Comparison of ENCODE assay signal across 34 mouse cellular contexts in the genomic region with DNA sequence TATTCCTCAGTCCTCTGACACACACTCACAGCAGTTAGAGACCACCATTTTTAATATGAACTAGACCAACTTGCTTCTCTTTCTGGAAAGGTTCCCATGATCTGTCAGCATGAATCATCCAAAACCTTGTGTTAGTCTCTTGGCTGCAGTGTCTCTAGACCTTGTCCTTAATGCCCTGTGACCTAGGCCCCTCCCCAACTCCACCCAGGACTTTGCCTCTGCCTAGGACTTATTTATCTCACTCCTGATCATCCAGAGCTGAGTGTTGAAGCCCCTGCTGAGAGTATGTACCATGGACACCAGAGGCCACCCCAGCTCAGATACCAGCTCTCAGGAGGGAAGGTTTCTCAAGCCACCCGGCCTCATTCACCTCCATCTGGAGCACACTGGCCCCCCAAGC. TPM values are rescaled to one million over a fixed set of nuclear protein-coding genes. Genes with fewer than 3 reads are reported as not detected.
DNase-seq lines count a peak whose midpoint lies in the region; ATAC-seq and TF ChIP-seq lines count a peak whose summit lies in the region.
"Had no signal": no experiment of that assay in that cellular context is flagged by ENCODE, and none has a peak within 500 bp of the region (broad histone marks: within the 10 kb centered on the region; RNA-seq: fewer than 3 reads in every experiment).

No protein-coding gene starts in this region.

- no peak overlapping the region for H3K4me3 ChIP-seq in heart, embryonic 12.5 days
- no peak overlapping the region for H3K4me3 ChIP-seq in stomach, postnatal 0 days (ENCODE audit: low read depth, low read length)
- H3K4me3 ChIP-seq: forebrain, embryonic 13.5 days; heart, embryonic 10.5 days; hindbrain, embryonic 10.5 days; layer of hippocampus, adult 2 months; limb, embryonic 12.5 days; liver, embryonic 13.5 days; midbrain, embryonic 13.5 days had no signal

- H3K9ac ChIP-seq in heart, embryonic 12.5 days: no peak overlapping the region
- H3K9ac ChIP-seq in stomach, postnatal 0 days (ENCODE audit: low read length): no peak overlapping the region
- H3K9ac ChIP-seq: forebrain, embryonic 13.5 days; limb, embryonic 12.5 days; liver, embryonic 13.5 days; midbrain, embryonic 13.5 days had no signal

- no peaks in the 10 kb centered on the region for H3K4me1 ChIP-seq in heart, embryonic 12.5 days (replicated peaks)
- no peaks in the 10 kb centered on the region for H3K4me1 ChIP-seq in stomach, postnatal 0 days (replicated peaks; ENCODE audit: control insufficient read depth, insufficient read depth)
- H3K4me1 ChIP-seq: heart, embryonic 10.5 days; hindbrain, embryonic 10.5 days; limb, embryonic 12.5 days; midbrain, embryonic 13.5 days had no signal

- no peak overlapping the region for H3K27ac ChIP-seq in heart, embryonic 12.5 days (ENCODE audit: poor library complexity, severe bottlenecking)
- H3K27ac ChIP-seq in stomach, postnatal 0 days (replicated peaks): no peak overlapping the region
- H3K27ac ChIP-seq: forebrain, embryonic 13.5 days; heart, embryonic 10.5 days; hindbrain, embryonic 10.5 days; layer of hippocampus, adult 2 months; limb, embryonic 12.5 days; liver, embryonic 13.5 days; midbrain, embryonic 13.5 days had no signal

- no peak for ATAC-seq in heart, embryonic 12.5 days (ENCODE audit: insufficient number of reproducible peaks, low FRiP score)
- ATAC-seq in stomach, postnatal 0 days (ENCODE audit: low FRiP score, low TSS enrichment): no peak
- ATAC-seq: forebrain, embryonic 13.5 days; hindbrain, embryonic 16.5 days; intestine, embryonic 16.5 days; midbrain, embryonic 13.5 days; Patski had no signal

- H3K4me2 ChIP-seq in heart, embryonic 12.5 days: no peak overlapping the region
- H3K4me2 ChIP-seq in stomach, postnatal 0 days (replicated peaks; ENCODE audit: low read depth): no peak overlapping the region
- H3K4me2 ChIP-seq: forebrain, embryonic 13.5 days; limb, embryonic 12.5 days; liver, embryonic 13.5 days; midbrain, embryonic 13.5 days had no signal

- TF ChIP-seq CTCF in stomach, postnatal 0 days (IDR thresholded peaks at IDR 0.05; ENCODE audit: low read depth): no peak

- no peaks in the 10 kb centered on the region; the same call in 1 of the 2 replicates for H3K27me3 ChIP-seq in heart, embryonic 12.5 days (replicated peaks)
- no peaks in the 10 kb centered on the region for H3K27me3 ChIP-seq in stomach, postnatal 0 days (ENCODE audit: control insufficient read depth, insufficient read depth, low read length)
- H3K27me3 ChIP-seq: forebrain, embryonic 13.5 days; limb, embryonic 12.5 days; liver, embryonic 13.5 days; midbrain, embryonic 13.5 days; Patski had no signal

- H3K9me3 ChIP-seq in heart, embryonic 12.5 days (replicated peaks): no peaks in the 10 kb centered on the region
- no peaks in the 10 kb centered on the region for H3K9me3 ChIP-seq in stomach, postnatal 0 days (ENCODE audit: control insufficient read depth, low read length)
- H3K9me3 ChIP-seq: forebrain, embryonic 13.5 days; G1E; heart, embryonic 10.5 days; hindbrain, embryonic 10.5 days; limb, embryonic 12.5 days; liver, embryonic 13.5 days; midbrain, embryonic 13.5 days had no signal

- 76% methylated on average over 1 of the region's 1 CpGs for WGBS in heart, embryonic 12.5 days
- WGBS in stomach, postnatal 0 days: 81% methylated on average over 1 of the region's 1 CpGs

- TF ChIP-seq EP300 in stomach, postnatal 0 days (optimal IDR thresholded peaks at IDR 0.05): no peak

- no peaks in the 10 kb centered on the region for H3K36me3 ChIP-seq in heart, embryonic 12.5 days
- no peaks in the 10 kb centered on the region for H3K36me3 ChIP-seq in stomach, postnatal 0 days (ENCODE audit: control insufficient read depth, insufficient read depth, low read length)
- H3K36me3 ChIP-seq: G1E; heart, embryonic 10.5 days; hindbrain, embryonic 10.5 days; limb, embryonic 12.5 days; liver, embryonic 13.5 days; midbrain, embryonic 13.5 days had no signal

- peak; percentile 87 for DNase-seq in kidney, adult 11 months
- DNase-seq in kidney, postnatal 4 days: no peak
- peak; percentile 46 for DNase-seq in adipocyte (ENCODE audit: low spot score)
- peak; percentile 62 for DNase-seq in adrenal gland, postnatal 14 days
- peak; percentile 74 to 88 for DNase-seq in kidney, postnatal 36 days
- DNase-seq in stomach, postnatal 0 days (ENCODE audit: low spot score): no peak
- DNase-seq: B cell, adult 2 months; cerebellum, adult 8-10 months; liver, embryonic 13.5 days; lung, adult 2 months; lung, postnatal 14 days had no signal

RNA-seq across cellular contexts. Expression of gene Pdilt, which starts 0.9 kb away (rescaled TPM):
- 0.44 TPM in 1 of 2 replicates, not detected in the other for total RNA-seq in adrenal gland, postnatal 14 days (2021)
- polyA plus RNA-seq in heart, embryonic 12.5 days (2016; fragmentation: Nextera tagmentation; extraction: Ambion mirVana): not detected in 2 replicates
- not detected in 2 replicates for polyA plus RNA-seq in stomach, postnatal 0 days (2015; fragmentation: Nextera tagmentation; extraction: Ambion mirVana)
- total RNA-seq: CH12.LX; G1E; gastrocnemius, adult 18-20 months; gastrocnemius, postnatal 4 days; layer of hippocampus, adult 2 months; left cerebral cortex, postnatal 14 days; megakaryocyte, adult 5-6 weeks; neutrophil, adult 5-6 weeks had no signal
- polyA plus RNA-seq: embryonic facial prominence, embryonic 14.5 days; forebrain, embryonic 13.5 days; G1E; heart, embryonic 10.5 days; heart, postnatal 0 days; hindbrain, embryonic 10.5 days; intestine, embryonic 16.5 days; limb, embryonic 12.5 days; liver, embryonic 13.5 days; lung, adult 2 months; Patski; stomach, embryonic 16.5 days; urinary bladder, adult 2 months had no signal

RNA-seq across cellular contexts. Expression of gene Acsm5, which starts 3.1 kb away (rescaled TPM):
- total RNA-seq in adrenal gland, postnatal 14 days (2021): 4.6 and 11.0 TPM in 2 replicates
- polyA plus RNA-seq in heart, embryonic 12.5 days (2016; fragmentation: Nextera tagmentation; extraction: Ambion mirVana): not detected in 2 replicates
- 0.27 and 0.33 TPM in 2 replicates for polyA plus RNA-seq in stomach, postnatal 0 days (2015; fragmentation: Nextera tagmentation; extraction: Ambion mirVana)
- total RNA-seq: CH12.LX; megakaryocyte, adult 5-6 weeks; monocyte, adult 5-6 weeks; neutrophil, adult 5-6 weeks had no signal
- polyA plus RNA-seq: brain, embryonic 14.5 days; forebrain, embryonic 13.5 days; G1E; heart, embryonic 10.5 days; heart, postnatal 0 days; hindbrain, embryonic 10.5 days; limb, embryonic 12.5 days; liver, embryonic 13.5 days; midbrain, embryonic 13.5 days; stomach, embryonic 16.5 days had no signal

RNA-seq across cellular contexts. Expression of gene Acsm2, which starts 31.8 kb away (rescaled TPM):
- not detected in 2 replicates for total RNA-seq in adrenal gland, postnatal 14 days (2021)
- not detected in 2 replicates for polyA plus RNA-seq in heart, embryonic 12.5 days (2016; fragmentation: Nextera tagmentation; extraction: Ambion mirVana)
- not detected in 2 replicates for polyA plus RNA-seq in stomach, postnatal 0 days (2015; fragmentation: Nextera tagmentation; extraction: Ambion mirVana)
- total RNA-seq: CH12.LX; gastrocnemius, postnatal 4 days; layer of hippocampus, adult 2 months; left cerebral cortex, postnatal 14 days; megakaryocyte, adult 5-6 weeks; monocyte, adult 5-6 weeks; neutrophil, adult 5-6 weeks had no signal
- polyA plus RNA-seq: brain, embryonic 14.5 days; embryonic facial prominence, embryonic 14.5 days; forebrain, embryonic 13.5 days; G1E; heart, embryonic 10.5 days; heart, postnatal 0 days; hindbrain, embryonic 10.5 days; hindbrain, embryonic 16.5 days; intestine, embryonic 16.5 days; limb, embryonic 12.5 days; liver, embryonic 13.5 days; lung, adult 2 months; midbrain, embryonic 13.5 days; stomach, embryonic 16.5 days; urinary bladder, adult 2 months had no signal

RNA-seq across cellular contexts. Expression of gene Umod, which starts 43.3 kb away (rescaled TPM):
- not detected in 2 replicates for total RNA-seq in adrenal gland, postnatal 14 days (2021)
- not detected in 2 replicates for polyA plus RNA-seq in heart, embryonic 12.5 days (2016; fragmentation: Nextera tagmentation; extraction: Ambion mirVana)
- polyA plus RNA-seq in stomach, postnatal 0 days (2015; fragmentation: Nextera tagmentation; extraction: Ambion mirVana): not detected in 2 replicates
- total RNA-seq: CH12.LX; gastrocnemius, adult 18-20 months; gastrocnemius, postnatal 4 days; layer of hippocampus, adult 2 months; left cerebral cortex, postnatal 14 days; megakaryocyte, adult 5-6 weeks; monocyte, adult 5-6 weeks; neutrophil, adult 5-6 weeks had no signal
- polyA plus RNA-seq: brain, embryonic 14.5 days; forebrain, embryonic 13.5 days; G1E; heart, embryonic 10.5 days; heart, postnatal 0 days; hindbrain, embryonic 10.5 days; hindbrain, embryonic 16.5 days; intestine, embryonic 16.5 days; limb, embryonic 12.5 days; liver, embryonic 13.5 days; midbrain, embryonic 13.5 days; Patski; stomach, embryonic 16.5 days; urinary bladder, adult 2 months had no signal

Comparison
In these comparisons a context has a peak if more than half of its experiments do, and no peak if none do; other contexts are left out.
1. DNase-seq: peak in kidney, adult 11 months (single experiment), adipocyte (single experiment), adrenal gland, postnatal 14 days (single experiment) and kidney, postnatal 36 days (2 of 2); none in kidney, postnatal 4 days (0 of 2) and stomach, postnatal 0 days (single experiment).